Mouse (Mus musculus): ENCODE results near the gene Acacb.
A peak's percentile ranks its signal among the peaks of the same experiment; 100 is the strongest.

The Acacb gene

GRCm38 (mm10) chr5:114135516-114135915, 10.8 kb upstream of the Acacb start:
- peak; percentile 50 for DNase-seq (ENCODE audit: low read depth)

DNA sequence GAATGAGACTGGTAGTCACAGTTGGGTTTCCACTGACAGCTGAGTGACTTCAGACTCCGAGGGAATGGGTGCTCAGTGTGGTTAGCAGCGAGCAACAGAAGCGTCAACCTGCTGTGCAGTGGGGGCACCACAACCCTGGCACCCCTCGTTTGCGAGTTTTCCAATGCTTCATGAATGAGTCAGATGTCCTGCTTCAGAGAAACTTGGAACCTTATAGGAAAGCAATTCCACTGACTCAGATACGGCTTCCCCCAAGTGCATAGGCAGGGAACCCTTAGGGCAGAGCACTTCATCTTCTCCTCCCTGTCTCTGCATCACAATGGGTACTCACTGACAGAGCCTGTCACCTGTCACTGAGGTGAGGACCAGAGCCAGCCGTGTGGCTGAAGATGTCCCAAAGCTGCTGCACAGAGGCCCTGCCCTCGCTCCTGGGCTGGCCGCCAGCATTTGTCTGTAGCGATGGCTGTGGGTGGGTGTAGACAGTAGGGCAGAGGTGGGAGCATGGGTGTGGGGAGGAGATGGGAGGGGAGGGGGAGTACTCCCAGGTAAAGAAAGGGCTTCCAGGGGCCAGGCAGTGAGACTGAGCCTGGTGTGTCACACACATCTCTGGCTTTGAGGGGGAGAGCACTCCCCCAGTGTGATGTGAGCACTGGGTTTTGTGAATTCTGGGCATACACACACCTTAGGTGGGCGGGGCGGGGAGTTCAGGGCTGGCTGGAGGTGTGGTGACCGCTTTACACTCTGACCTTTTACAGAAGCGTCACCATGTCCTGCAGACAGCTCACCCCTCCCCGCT, 8.7 kb upstream of the Acacb start:
- no peak for DNase-seq (ENCODE audit: low read depth)

DNA sequence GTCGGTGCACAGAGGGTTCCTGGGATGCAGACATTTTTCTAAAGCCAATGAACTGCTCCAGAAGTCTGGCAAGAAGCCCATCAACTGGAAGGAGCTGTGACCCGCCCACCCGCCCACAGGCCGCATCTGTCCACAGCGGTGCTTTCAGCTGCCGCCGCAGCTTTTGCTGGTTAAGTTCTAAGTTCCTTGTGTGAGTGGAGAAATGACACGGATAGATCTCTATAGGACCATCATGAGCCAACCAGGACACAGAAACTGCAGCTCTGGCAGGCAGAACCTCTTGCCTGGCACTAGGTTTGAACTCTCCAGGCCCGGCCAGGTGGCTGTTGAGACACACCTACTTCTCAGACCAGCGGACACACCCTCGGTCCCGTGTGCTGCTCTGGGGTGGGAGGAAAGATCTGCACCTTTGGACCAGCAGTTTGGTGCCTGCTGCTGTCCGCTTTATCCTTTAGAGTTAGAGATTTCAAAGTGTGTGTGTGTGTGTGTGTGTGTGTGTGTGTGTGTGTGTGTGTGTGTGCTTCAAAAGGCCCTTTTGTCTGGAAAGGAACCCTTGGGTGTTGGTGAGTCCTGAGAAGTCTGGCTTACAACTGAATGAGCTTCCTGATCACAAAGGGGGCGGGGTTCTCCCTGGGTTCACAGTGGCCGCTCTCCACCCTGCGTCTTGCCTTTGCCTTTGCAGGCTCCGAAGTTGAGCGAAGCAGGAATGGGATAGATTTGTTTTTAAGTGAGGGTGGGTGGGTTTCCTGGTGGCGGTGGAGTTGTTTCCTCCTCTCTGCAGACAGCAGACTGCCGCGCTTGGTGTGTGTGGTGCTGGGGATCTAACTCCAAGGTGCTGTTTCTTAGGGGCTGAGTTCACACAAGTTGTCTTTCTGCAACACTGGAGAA, 7.8 kb upstream of the Acacb start:
- no peak for DNase-seq (ENCODE audit: low read depth)

DNA sequence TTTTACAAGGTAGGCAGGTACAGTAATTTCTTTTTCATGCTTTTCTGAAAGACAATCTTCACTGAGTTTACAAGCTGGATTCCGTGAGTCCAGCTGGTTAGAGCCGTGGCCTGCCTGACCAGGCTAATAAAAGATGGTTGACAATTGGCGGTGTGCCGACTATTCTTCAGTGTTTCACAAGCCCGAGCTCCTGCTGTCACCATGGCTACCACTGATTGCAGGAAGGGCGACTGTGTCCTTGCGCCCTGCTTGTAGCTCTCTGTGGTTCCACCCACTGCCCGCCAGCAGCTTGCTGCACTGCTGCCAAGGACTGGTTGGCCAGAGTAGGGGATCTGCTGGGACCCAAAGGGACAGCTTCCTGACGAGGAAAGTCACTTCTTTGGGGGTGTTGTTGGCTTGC, 7.2 kb upstream of the Acacb start:
- no peak for DNase-seq (ENCODE audit: low read depth)

DNA sequence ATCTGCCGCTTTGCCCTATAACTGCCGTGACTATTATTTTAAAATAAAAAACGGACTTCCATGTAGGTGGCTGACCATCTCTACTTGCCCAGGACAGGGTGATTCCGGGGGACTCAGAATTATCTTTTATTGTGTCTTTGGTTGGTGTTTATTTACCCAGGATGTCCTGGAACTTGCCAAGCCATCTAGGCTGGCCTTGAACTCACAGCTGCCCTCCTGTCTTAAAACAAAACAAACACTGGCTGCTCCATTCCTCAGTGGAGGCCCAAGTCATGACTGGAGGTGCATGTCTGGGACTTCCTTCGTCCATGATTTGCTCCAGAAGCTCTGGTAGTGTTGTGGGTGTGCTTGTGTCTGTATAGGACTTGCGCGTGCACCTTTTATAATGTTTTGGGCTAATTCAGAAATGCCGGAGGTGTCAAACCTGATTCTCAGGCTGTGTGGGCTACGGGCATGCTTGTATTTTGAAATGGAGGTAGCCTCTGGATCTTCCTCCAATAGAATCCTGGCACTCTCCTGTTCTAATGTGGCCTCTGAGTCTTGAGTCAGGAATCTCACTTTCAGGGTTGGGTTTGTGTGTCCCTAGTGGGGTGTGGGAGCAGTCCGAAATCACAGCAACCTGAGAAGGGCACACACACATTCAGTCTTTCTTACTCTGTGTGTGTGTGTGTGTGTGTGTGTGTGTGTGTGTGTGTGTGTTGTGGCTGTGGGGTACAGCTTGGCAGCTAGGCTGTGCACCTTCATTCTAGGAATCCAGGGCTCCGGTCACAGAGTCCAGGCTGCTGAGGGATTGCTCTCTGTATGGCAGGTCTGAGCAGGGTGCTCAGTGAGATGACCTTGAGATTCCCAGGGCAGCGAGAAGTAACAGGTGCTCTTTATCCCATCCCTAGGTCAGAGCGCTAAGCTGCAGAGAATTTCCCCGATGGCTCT, 973 bp downstream of the Acacb start:
- no peak for DNase-seq (ENCODE audit: low read depth)

DNA sequence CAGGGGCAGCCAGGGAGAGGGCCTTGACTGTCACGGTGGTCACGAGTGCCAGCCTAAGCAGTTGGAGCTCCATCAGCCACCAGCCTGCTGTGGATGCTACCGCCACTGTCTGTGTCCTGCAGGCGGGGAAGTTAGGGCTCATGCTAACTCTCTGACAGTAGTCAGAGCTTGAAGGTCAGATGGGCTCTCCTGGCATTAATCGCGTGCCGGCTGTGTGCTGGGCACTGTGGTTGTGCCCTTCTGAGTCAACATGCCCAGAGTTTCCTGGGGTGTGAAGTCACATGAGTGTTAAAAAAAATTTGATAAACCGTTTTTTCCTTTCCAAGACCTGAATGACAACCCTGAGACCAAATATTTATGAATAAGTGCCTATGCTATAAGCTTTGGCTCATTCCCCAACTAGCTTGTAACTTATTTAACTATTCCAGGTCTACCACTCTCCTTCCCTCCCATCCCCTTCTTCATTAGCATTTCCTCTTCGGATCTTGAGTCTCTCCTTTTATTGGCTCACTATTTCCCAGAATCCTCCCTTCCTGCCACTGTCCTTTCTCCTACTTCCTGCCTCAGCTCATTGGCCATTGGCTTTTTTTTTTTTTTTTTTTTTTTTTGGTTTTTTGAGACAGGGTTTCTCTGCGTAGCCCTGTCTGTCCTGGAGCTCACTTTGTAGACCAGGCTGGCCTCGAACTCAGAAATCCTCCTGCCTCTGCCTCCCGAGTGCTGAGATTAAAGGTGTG, 6.2 kb downstream of the Acacb start:
- DNase-seq (ENCODE audit: low read depth): no peak

- DNase-seq (ENCODE audit: low read depth): no peak
Observed at GRCm38 (mm10) chr5:114153490-114153889, 7.2 kb downstream of the Acacb start.

DNA sequence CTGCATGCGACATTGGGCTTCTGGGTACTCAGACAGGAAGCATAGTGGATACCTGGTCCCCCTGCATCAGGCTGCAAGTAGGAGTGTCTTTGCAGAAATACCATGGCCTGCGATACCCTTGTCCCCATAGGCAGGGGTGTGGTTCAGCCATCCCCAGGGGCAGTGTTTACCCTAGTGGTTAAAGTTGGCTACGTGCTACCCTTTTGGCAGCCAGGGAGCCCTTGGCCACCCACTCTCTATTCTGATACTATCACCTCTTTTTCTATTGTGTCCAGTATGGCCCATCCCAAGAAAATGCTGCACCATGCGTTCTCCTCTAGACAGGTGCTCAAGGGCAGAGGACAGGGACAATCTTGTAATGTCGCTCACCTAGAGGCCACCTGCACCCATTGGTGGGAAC, 8.4 kb downstream of the Acacb start:
- DNase-seq (ENCODE audit: low read depth): no peak

DNA sequence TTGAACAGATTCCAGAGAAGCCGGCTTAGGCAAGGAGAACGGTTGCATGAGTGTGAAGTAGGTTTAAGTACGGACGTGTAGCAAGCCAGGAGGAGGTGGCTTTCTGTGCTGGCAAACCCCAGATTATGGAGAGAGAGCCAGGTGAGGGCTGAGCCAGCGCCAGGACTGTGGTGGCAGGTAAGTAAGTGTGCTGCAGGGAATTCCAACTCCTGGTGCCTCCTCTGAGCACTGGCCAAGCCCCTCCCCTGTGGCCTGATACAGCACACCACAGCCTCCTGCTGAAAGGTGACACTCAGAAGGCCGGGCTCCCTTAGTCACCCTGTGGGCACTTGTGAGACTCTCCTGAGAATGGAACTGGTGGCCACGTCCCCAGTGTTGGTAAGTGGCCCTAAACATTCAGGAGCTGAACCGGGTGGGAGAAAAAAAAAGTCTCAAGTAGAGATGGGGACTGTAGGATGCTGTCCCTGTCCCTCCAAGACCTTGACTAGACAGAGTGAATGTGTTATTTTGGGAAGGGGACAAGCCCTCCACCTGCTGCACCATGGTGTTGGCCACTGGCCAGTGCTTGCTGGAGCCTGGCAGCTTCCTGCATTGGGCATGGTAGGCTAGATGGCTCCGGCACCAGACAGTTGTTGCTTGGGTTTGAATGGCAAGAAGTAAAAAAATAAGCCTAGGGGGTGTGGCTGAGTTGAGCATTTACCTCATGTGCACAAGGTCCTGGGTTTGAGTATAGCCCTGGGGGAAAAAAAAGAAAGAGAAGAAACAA, 9.0 kb downstream of the Acacb start:
- DNase-seq (ENCODE audit: low read depth): no peak

- DNase-seq (ENCODE audit: low read depth): no peak
Observed at GRCm38 (mm10) chr5:114157236-114157635, 10.9 kb downstream of the Acacb start.

DNA sequence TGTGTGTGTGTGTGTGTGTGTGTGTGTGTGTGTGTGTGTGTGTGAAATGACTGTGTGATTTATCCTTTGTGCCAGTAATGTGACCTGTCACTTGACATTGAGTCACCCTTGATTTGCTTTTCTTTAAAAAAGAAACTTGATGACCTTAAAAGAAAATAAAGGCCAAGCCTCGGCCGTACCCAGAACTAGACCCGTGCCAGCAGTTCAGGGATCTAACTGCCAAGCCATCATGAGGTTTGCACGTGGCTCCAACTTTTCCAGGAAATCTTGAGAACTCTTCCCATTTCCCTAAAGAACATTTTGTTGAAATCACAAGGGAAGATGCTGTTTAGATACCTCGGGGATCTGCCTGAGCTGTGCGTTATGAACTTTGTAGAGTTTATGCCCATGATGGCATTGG, 15.1 kb downstream of the Acacb start:
- DNase-seq (ENCODE audit: low read depth): no peak

DNA sequence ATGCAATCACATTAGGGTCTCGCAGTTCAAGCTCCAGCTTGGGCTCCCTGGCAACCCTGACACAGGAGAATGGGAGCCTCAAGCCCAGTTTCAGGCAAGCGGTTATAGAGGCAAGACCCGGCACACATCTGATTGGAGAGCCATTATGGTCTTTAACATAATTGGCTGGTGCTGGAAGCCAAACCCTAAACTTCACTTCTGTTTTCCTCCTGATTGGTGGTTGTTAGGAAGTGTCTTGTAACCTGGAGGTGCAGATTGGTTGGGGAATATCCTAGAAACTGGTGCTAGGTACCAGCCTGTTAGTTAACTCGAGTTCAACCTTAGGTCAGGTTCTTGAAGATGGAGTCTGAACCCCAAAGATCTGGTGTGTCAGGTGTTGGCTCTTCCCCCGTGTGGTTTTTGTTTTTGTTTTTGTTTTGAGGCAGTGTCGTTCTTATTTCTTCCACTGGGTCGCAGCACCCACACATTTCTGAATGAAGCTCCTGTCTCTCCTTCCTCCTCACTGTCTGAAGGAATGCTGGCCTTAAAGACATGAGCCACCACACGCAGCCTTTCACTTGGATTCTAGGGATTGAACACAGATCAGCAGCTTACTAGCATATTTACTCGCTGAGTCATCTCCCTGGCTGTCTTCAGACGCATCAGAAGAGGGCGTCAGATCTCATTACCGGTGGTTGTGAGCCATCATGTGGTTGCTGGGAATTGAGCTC, 15.9 kb downstream of the Acacb start:
- no peak for DNase-seq (ENCODE audit: low read depth)

DNA sequence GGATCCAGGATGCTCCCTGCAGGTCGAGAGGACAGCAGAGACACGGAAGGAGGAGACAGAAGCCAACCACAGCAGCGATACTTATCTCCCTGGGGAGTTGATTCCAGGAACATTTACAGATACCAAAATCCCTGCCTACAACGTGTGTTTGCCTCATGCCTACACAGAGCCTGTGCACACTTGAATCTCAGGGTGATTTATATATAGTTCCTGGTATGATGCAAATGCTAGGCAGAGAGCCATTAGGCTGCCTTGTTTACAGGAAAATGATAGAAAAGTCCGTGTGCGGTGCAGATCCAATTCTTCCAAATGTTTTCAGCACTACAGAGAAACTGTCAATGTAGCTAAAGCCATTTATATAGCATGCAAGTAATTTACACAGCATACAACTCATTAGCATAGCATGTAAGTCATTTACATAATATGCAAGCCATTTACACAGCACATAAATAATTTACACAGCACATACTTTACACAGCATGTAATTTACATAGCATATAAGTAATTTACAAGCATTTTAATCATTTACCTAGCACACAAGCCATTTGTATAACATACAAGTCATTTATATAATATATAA, 16.9 kb downstream of the Acacb start:
- no peak for DNase-seq (ENCODE audit: low read depth)

GRCm38 (mm10) chr5:114170345-114170744, 24.0 kb downstream of the Acacb start:
- DNase-seq (ENCODE audit: low read depth): no peak

DNA sequence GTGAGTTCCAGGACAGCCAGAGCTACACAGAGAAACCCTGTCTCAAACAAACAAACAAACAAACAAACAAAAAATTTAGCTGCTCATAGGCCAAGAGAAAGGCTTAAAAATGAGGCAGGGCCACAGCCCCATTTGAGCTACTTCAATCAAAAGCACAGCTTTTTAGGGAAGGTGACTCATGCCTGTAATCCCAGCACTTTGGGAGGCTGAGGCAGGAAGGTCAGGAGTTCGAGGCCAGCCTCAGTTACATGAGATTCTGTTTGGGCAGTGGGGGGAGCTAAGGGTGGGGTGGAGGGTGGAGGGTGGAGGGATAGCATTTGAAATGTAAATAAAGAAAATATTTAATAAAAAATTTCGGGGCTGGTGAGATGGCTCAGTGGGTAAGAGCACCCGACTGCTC, 26.6 kb downstream of the Acacb start:
- no peak for DNase-seq (ENCODE audit: low read depth)

DNA sequence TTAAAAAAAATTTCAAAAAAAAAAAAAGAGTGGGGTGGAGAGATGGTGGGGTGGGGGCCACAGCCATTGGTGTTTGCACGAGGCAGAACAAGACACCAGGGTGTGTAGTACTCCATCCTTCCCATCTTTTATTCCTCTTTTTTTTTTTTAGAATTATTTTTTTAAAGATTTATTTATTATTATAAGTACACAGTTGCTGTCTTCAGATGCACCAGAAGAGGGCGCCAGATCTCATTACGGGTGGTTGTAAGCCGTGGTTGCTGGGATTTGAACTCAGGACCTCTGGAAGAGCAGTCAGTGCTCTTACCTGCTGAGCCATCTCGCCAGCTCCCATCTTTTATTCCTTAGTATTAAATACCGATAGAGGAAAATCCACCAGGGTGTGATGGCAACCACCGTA, 27.1 kb downstream of the Acacb start:
- DNase-seq (ENCODE audit: low read depth): no peak

GRCm38 (mm10) chr5:114173877-114174581, 27.7 kb downstream of the Acacb start:
- DNase-seq (ENCODE audit: low read depth): no peak

GRCm38 (mm10) chr5:114174639-114175038, 28.3 kb downstream of the Acacb start:
- DNase-seq (ENCODE audit: low read depth): no peak

GRCm38 (mm10) chr5:114175596-114176171, 29.3 kb downstream of the Acacb start:
- DNase-seq (ENCODE audit: low read depth): peak; percentile 46
